Mouse (Mus musculus): Measurements from ENCODE around the gene Cyp4a30b. TPM values are rescaled to one million over a fixed set of nuclear protein-coding genes. Genes with fewer than 3 reads are reported as not detected.

Cyp4a30b gene
- polyA plus RNA-seq (2015; fragmentation: Nextera tagmentation; extraction: Ambion mirVana) = not detected in 2 replicates

DNA sequence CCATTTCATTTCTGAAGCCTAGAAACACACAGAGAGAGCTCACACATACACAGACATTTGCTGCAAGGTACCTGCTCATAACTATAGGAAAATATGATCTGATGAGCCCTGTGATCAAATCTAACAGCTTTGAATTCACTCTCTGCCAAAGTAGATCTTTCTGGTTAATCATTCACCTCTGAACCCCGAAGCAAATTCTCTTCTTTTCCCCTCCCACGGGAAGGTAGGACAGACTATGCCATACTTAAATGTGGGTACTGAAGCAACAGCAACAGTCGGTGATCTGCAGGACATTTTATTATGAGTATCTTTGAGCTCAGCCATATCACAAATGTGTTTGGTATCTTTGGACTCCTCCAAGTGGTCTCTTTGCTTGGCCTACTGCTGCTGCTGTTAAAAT, at the start of gene Cyp4a30b:
Gene Cyp4a30b, plus strand, starts transcription at position 301 of the 400 bp plus-strand sequence.

DNA sequence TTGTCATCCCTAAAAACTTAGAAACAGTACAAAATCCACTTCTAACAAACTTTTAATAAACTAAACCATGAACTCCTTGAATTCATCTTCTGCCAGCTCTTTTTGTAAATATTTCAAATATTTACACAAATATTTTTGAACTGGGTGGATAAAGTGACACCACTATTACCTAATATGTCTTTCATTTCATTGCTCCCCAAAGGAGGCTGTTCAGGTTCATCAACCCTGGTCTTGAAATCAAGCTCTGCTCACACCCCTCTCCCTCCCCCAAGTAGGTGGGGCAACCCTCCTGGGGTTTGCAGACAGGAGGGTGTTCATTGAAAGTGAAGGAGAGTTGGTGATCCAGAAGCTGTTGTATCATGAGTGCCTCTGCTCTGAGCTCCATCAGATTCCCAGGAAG, 41.1 kb upstream of the Cyp4a30b start, which contains the start of gene Cyp4a12b:
Gene Cyp4a12b, plus strand, starts transcription at position 301 of the 400 bp plus-strand sequence.

DNA sequence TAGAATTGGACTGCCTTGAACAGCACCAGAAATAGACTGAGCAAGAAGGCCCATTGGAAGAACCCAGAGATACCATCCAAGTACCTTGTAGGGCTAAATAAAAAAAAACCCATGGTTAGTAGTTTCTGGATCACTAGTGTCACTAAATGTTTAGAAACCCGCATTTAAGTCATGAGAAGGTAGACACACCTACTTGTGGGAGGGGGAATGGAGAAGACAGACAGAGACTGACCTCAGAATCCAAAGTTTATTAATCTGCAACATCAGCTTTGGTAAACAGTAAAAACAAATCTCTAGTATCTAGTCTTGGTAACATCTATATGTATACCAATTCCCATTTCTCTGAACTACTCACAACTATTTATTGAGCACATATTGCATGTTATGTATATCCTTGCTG, 43.6 kb downstream of the Cyp4a30b start, which contains the start of gene Cyp4a14:
Gene Cyp4a14, minus strand, starts transcription at position 142 of the 400 bp plus-strand sequence.

DNA sequence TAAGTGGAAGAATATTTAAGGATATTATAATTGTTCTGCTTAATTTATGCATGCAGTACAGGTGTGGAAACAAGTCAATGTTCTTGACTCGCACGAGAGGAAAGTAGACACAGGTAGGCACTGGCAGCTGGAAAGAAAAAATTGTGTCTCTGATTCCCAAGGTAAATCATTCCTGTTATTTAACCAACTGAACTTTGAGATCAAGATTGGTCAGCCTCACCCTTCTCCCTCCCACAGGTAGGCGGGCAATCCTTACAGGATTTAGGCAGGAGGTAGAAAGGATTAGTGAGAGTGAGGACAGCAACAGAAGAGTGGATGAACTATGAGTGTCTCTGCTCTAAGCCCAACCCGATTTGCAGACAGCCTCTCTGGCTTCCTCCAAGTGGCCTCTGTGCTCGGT, 65.6 kb downstream of the Cyp4a30b start, which contains the start of gene Cyp4a10:
Gene Cyp4a10, plus strand, starts transcription at position 265 of the 400 bp plus-strand sequence.

Other genes starting within 250 kb of the Cyp4a30b start
- gene Cyp4a29, start 210.5 kb upstream of the Cyp4a30b start, polyA plus RNA-seq (2015; fragmentation: Nextera tagmentation; extraction: Ambion mirVana) = not detected in 2 replicates
- gene Cyp4a12a, start 153.6 kb upstream of the Cyp4a30b start, polyA plus RNA-seq (2015; fragmentation: Nextera tagmentation; extraction: Ambion mirVana) = not detected in 2 replicates
- gene Cyp4a12b, start 41.0 kb upstream of the Cyp4a30b start, polyA plus RNA-seq (2015; fragmentation: Nextera tagmentation; extraction: Ambion mirVana) = not detected in 2 replicates
- gene Cyp4a14, start 43.5 kb downstream of the Cyp4a30b start, polyA plus RNA-seq (2015; fragmentation: Nextera tagmentation; extraction: Ambion mirVana) = 0.28 and 0.51 TPM in 2 replicates
- gene Cyp4a10, start 65.7 kb downstream of the Cyp4a30b start, polyA plus RNA-seq (2015; fragmentation: Nextera tagmentation; extraction: Ambion mirVana) = 0.12 and 0.19 TPM in 2 replicates
- not detected in 2 replicates for gene Cyp4a31, start 111.0 kb downstream of the Cyp4a30b start, polyA plus RNA-seq (2015; fragmentation: Nextera tagmentation; extraction: Ambion mirVana)
- gene Cyp4a32, start 148.4 kb downstream of the Cyp4a30b start, polyA plus RNA-seq (2015; fragmentation: Nextera tagmentation; extraction: Ambion mirVana) = not detected in 2 replicates
- 8.1 and 14.9 TPM in 2 replicates for gene Cyp4b1, start 195.1 kb downstream of the Cyp4a30b start, polyA plus RNA-seq (2015; fragmentation: Nextera tagmentation; extraction: Ambion mirVana)